13 mouse cellular contexts compared by ENCODE assay signal in the genomic region with DNA sequence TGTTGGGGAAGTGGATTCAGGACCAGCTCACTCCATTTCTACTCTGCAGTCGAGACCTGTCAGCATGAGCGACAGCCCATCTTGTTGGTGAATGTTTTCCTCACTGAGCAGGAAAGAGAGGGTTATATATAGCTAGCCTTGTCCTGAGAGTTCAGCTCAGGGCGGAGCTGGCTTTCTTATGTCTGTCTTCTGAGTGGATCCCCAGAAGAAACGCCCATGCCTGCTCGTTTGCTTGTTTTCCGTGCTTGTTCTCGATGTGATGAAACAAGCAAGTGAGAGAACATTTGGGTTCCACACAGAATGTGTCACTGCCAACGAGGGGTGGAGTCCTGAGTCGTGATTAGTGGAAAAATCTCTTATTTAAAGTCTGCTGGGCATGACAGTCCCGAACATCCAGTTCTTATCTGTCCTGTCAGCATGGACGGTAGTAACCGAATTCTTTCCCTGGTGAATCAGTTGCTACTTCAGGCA. TPM values are rescaled to one million over a fixed set of nuclear protein-coding genes. Genes with fewer than 3 reads are reported as not detected.
DNase-seq lines count a peak whose midpoint lies in the region; ATAC-seq and TF ChIP-seq lines count a peak whose summit lies in the region.
"Had no signal": no experiment of that assay in that cellular context is flagged by ENCODE, and none has a peak within 500 bp of the region (broad histone marks: within the 10 kb centered on the region; RNA-seq: fewer than 3 reads in every experiment).

No protein-coding gene starts in this region.

- H3K4me3 ChIP-seq in testis, adult 2 months (ENCODE audit: control insufficient read depth, low read depth, low read length) = no peak overlapping the region
- no peak overlapping the region for H3K4me3 ChIP-seq in liver, embryonic 13.5 days (replicated peaks)
- H3K4me3 ChIP-seq: megakaryocyte, embryonic 14.5 days had no signal

- WGBS in liver, embryonic 13.5 days (ENCODE audit: insufficient replicate concordance) = 28% methylated on average over 12 of the region's 12 CpGs

- H3K4me2 ChIP-seq in liver, embryonic 13.5 days = no peak overlapping the region

- DNase-seq in adrenal gland, adult (ENCODE audit: inconsistent age in 2 of 2, low spot score in 1 of 2) = peak; percentile 76 to 80
- DNase-seq in adrenal gland, postnatal 25 days = no peak
- no peak for DNase-seq in testis, postnatal 10 days (ENCODE audit: low spot score)
- no peak for DNase-seq in liver, embryonic 13.5 days
- peak; percentile 53 for DNase-seq in yolk sac, embryonic 10.5 days (ENCODE audit: low spot score)
- DNase-seq in urinary bladder, postnatal 4 days (ENCODE audit: low spot score in 2 of 2) = no peak
- DNase-seq: forebrain, postnatal 0 days had no signal

- no peak for TF ChIP-seq POLR2A in testis, adult 2 months (IDR thresholded peaks at IDR 0.05; ENCODE audit: control insufficient read depth, low read depth, low read length)

- H3K36me3 ChIP-seq in testis, adult 2 months (ENCODE audit: control insufficient read depth, insufficient read depth, low read length) = peaks cover 4% of the 10 kb centered on the region
- peaks cover 46% of the 10 kb centered on the region for H3K36me3 ChIP-seq in liver, embryonic 13.5 days

- no peak for TF ChIP-seq CTCF in testis, adult 2 months (IDR thresholded peaks at IDR 0.05; ENCODE audit: control insufficient read depth, insufficient read depth, insufficient replicate concordance, low read depth, low read length)

- no peaks in the 10 kb centered on the region for H3K27me3 ChIP-seq in testis, adult 2 months (ENCODE audit: control insufficient read depth, insufficient read depth, low read length)
- H3K27me3 ChIP-seq in liver, embryonic 13.5 days = no peaks in the 10 kb centered on the region
- H3K27me3 ChIP-seq: megakaryocyte, embryonic 14.5 days had no signal

- ATAC-seq in liver, embryonic 13.5 days (ENCODE audit: low read depth) = 0 out of 2 replicates have a peak, but pooled peaks have one; percentile 20
- ATAC-seq in monocyte, adult 5-6 weeks (replicated peaks; ENCODE audit: insufficient number of reproducible peaks, low FRiP score, low TSS enrichment, poor library complexity, severe bottlenecking) = no peak
- ATAC-seq: forebrain, postnatal 0 days had no signal

- H3K27ac ChIP-seq in testis, adult 2 months (ENCODE audit: control insufficient read depth, insufficient read depth, low read depth, low read length) = 0 out of 2 replicates have a peak overlapping the region, but pooled peaks have one; percentile 24
- H3K27ac ChIP-seq in liver, embryonic 13.5 days = no peak overlapping the region

- H3K9ac ChIP-seq in liver, embryonic 13.5 days = no peak overlapping the region
- H3K9ac ChIP-seq: forebrain, postnatal 0 days had no signal

- H3K4me1 ChIP-seq in testis, adult 2 months (ENCODE audit: control insufficient read depth, insufficient read depth, low read length) = no peaks in the 10 kb centered on the region; the same call in 1 of the 2 replicates
- peaks cover 32% of the 10 kb centered on the region for H3K4me1 ChIP-seq in liver, embryonic 13.5 days (replicated peaks)

- H3K9me3 ChIP-seq in liver, embryonic 13.5 days (replicated peaks) = no peaks in the 10 kb centered on the region
- H3K9me3 ChIP-seq: megakaryocyte, embryonic 14.5 days had no signal

RNA-seq across cellular contexts. Expression of a gene that starts 31.6 kb away (rescaled TPM):
- 0.52 and 119 TPM in 2 replicates for total RNA-seq in adrenal gland, postnatal 25 days (2021)
- 0.37 and 1.3 TPM in 2 replicates for polyA plus RNA-seq in testis, adult 2 months (2012; rRNA removed)
- polyA plus RNA-seq in liver, embryonic 13.5 days (2015; fragmentation: Nextera tagmentation; extraction: Ambion mirVana) = 2,174 and 2,280 TPM in 2 replicates
- total RNA-seq in monocyte, adult 5-6 weeks (2017) = not detected in 3 replicates
- total RNA-seq: left cerebral cortex, postnatal 25 days had no signal

RNA-seq across cellular contexts. Expression of a gene that starts 38.7 kb away (rescaled TPM):
- total RNA-seq in adrenal gland, postnatal 25 days (2021) = 2.2 and 32.9 TPM in 2 replicates
- 0.35 TPM in 1 of 2 replicates, not detected in the other for polyA plus RNA-seq in testis, adult 2 months (2012; rRNA removed)
- 2.7 and 3.1 TPM in 2 replicates for polyA plus RNA-seq in liver, embryonic 13.5 days (2015; fragmentation: Nextera tagmentation; extraction: Ambion mirVana)
- total RNA-seq in monocyte, adult 5-6 weeks (2017) = not detected in 3 replicates
- total RNA-seq: forebrain, postnatal 0 days; MEL had no signal
- polyA plus RNA-seq: stomach, embryonic 14.5 days had no signal

RNA-seq across cellular contexts. Expression of a gene that starts 43.8 kb away (rescaled TPM):
- 1.00 TPM in 1 of 2 replicates, not detected in the other for total RNA-seq in adrenal gland, postnatal 25 days (2021)
- polyA plus RNA-seq in testis, adult 2 months (2012; rRNA removed) = 0.15 and 0.59 TPM in 2 replicates
- polyA plus RNA-seq in liver, embryonic 13.5 days (2015; fragmentation: Nextera tagmentation; extraction: Ambion mirVana) = 0.10 and 0.15 TPM in 2 replicates
- not detected in 3 replicates for total RNA-seq in monocyte, adult 5-6 weeks (2017)
- total RNA-seq: forebrain, postnatal 0 days; left cerebral cortex, postnatal 25 days; MEL had no signal
- polyA plus RNA-seq: forebrain, postnatal 0 days had no signal

Comparison
In these comparisons a context has a peak if more than half of its experiments do, and no peak if none do; other contexts are left out.
1. DNase-seq: peak in adrenal gland, adult (2 of 2) and yolk sac, embryonic 10.5 days (single experiment); none in adrenal gland, postnatal 25 days (single experiment), testis, postnatal 10 days (single experiment), liver, embryonic 13.5 days (single experiment) and urinary bladder, postnatal 4 days (0 of 2).